Mouse (Mus musculus): ENCODE measurements around the gene Rbp4.

Rbp4 gene

GRCm38 (mm10) chr19:38089358-38089757 lies 35.7 kb downstream of the Rbp4 start:
- DNase-seq = no peak

- DNase-seq = no peak
Measured at GRCm38 (mm10) chr19:38086948-38087551, 38.0 kb downstream of the Rbp4 start.

GRCm38 (mm10) chr19:38085841-38086240 lies 39.2 kb downstream of the Rbp4 start:
- DNase-seq = no peak

GRCm38 (mm10) chr19:38082931-38083525 lies 42.1 kb downstream of the Rbp4 start:
- DNase-seq = no peak

GRCm38 (mm10) chr19:38081361-38081760 lies 43.7 kb downstream of the Rbp4 start:
- DNase-seq = no peak

GRCm38 (mm10) chr19:38077851-38078540 lies 47.1 kb downstream of the Rbp4 start:
- DNase-seq = peak; percentile 8

- DNase-seq = no peak
Measured at GRCm38 (mm10) chr19:38076251-38076650, 48.8 kb downstream of the Rbp4 start.

GRCm38 (mm10) chr19:38075051-38075450 lies 50.0 kb downstream of the Rbp4 start:
- DNase-seq = no peak

GRCm38 (mm10) chr19:38073226-38073625 lies 51.9 kb downstream of the Rbp4 start:
- no peak for DNase-seq

All from cerebellum, adult 9-10 months (tissue).